Mouse (Mus musculus): ENCODE measurements around the gene Amhr2. TPM values are rescaled to one million over a fixed set of nuclear protein-coding genes. Genes with fewer than 3 reads are reported as not detected.

The Amhr2 gene
- polyA plus RNA-seq, 1 experiment from 2014 or later: 0.58 TPM

DNA sequence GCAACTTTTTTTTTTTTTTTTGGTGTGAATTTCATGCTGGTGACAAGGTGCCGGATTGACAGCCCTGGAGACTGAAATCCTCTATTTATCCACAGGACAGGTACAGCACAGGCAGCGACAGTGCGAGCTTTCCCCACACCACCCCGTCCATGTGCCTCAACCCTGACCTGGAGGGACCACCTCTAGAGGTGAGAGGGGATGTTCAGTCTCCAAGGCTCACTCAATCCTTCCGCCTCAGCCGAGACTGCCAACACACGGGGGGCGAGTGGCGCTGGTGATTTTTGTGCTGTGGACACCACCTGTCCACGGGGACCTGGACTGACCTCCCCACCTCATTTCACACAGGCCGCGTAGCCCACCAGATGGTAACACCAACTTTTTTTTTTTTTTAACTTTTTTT is 40.7 kb downstream of the Amhr2 start:
- Histone ChIP-seq H3K4me3 (replicated peaks; ENCODE audit: low read length) (no peak overlapping the region), H3K9me3 (ENCODE audit: control insufficient read depth, low read length) (no peaks in the 10 kb centered on the region), H3K4me2 (ENCODE audit: low read length) (no peak overlapping the region), H3K27ac (ENCODE audit: low read length) (no peak overlapping the region), H3K9ac (replicated peaks; ENCODE audit: low read depth, low read length) (no peak overlapping the region), H3K27me3 (replicated peaks; ENCODE audit: control insufficient read depth, insufficient read depth, low read length) (no peaks in the 10 kb centered on the region), H3K4me1 (replicated peaks; ENCODE audit: control insufficient read depth, insufficient read depth, low read length) (no peaks in the 10 kb centered on the region), H3K36me3 (ENCODE audit: control insufficient read depth, insufficient read depth) (peaks cover 49% of the 10 kb centered on the region)
- 91% methylated on average over 12 of the region's 12 CpGs for WGBS
- no peak for ATAC-seq

GRCm38 (mm10) chr15:102487664-102488063 is 42.5 kb downstream of the Amhr2 start:
- ATAC-seq: no peak
- H3K4me3 ChIP-seq (replicated peaks; ENCODE audit: low read length): no peak overlapping the region
- H3K36me3 ChIP-seq (ENCODE audit: control insufficient read depth, insufficient read depth): peaks cover 54% of the 10 kb centered on the region
- no peaks in the 10 kb centered on the region for H3K4me1 ChIP-seq (replicated peaks; ENCODE audit: control insufficient read depth, insufficient read depth, low read length)
- WGBS: 91% methylated on average over 1 of the region's 1 CpGs
- H3K9ac ChIP-seq (replicated peaks; ENCODE audit: low read depth, low read length): no peak overlapping the region
- H3K4me2 ChIP-seq (ENCODE audit: low read length): no peak overlapping the region
- H3K27ac ChIP-seq (ENCODE audit: low read length): no peak overlapping the region
- H3K27me3 ChIP-seq (replicated peaks; ENCODE audit: control insufficient read depth, insufficient read depth, low read length): no peaks in the 10 kb centered on the region
- H3K9me3 ChIP-seq (ENCODE audit: control insufficient read depth, low read length): no peaks in the 10 kb centered on the region

- WGBS: 88% methylated on average over 3 of the region's 3 CpGs
- no peak overlapping the region for H3K4me2 ChIP-seq (ENCODE audit: low read length)
- H3K27ac ChIP-seq (ENCODE audit: low read length): no peak overlapping the region
- H3K27me3 ChIP-seq (replicated peaks; ENCODE audit: control insufficient read depth, insufficient read depth, low read length): no peaks in the 10 kb centered on the region
- H3K4me1 ChIP-seq (replicated peaks; ENCODE audit: control insufficient read depth, insufficient read depth, low read length): no peaks in the 10 kb centered on the region
- H3K9ac ChIP-seq (replicated peaks; ENCODE audit: low read depth, low read length): no peak overlapping the region
- no peaks in the 10 kb centered on the region for H3K9me3 ChIP-seq (ENCODE audit: control insufficient read depth, low read length)
- ATAC-seq: no peak
- peaks cover 59% of the 10 kb centered on the region for H3K36me3 ChIP-seq (ENCODE audit: control insufficient read depth, insufficient read depth)
- no peak overlapping the region for H3K4me3 ChIP-seq (replicated peaks; ENCODE audit: low read length)
Measured at GRCm38 (mm10) chr15:102498322-102498721, 53.2 kb downstream of the Amhr2 start.

DNA sequence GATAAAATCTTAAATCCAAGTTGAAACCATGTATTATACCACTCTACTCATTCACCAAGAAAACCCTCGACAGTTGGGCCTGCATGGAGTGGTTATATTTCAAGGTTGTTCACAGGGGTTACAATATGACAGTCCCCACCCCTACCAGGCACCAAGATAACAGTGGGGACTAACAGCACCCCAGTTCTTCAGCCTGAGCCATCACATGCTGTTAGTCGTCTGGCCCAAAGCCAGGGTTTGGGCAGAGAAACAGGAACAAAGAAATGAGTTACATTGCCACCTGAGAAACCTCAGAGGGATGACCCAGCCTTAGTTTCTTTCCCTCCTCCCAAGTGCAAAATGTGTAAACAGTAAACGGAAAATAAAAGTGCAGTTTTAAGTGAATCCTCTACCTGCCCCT is 54.2 kb downstream of the Amhr2 start:
- H3K27me3 ChIP-seq (replicated peaks; ENCODE audit: control insufficient read depth, insufficient read depth, low read length): no peaks in the 10 kb centered on the region
- H3K9me3 ChIP-seq (ENCODE audit: control insufficient read depth, low read length): no peaks in the 10 kb centered on the region
- no peak overlapping the region for H3K27ac ChIP-seq (ENCODE audit: low read length)
- no peak for ATAC-seq
- H3K36me3 ChIP-seq (ENCODE audit: control insufficient read depth, insufficient read depth): peaks cover 62% of the 10 kb centered on the region
- H3K4me3 ChIP-seq (replicated peaks; ENCODE audit: low read length): no peak overlapping the region
- no peak overlapping the region for H3K4me2 ChIP-seq (ENCODE audit: low read length)
- no peaks in the 10 kb centered on the region for H3K4me1 ChIP-seq (replicated peaks; ENCODE audit: control insufficient read depth, insufficient read depth, low read length)
- H3K9ac ChIP-seq (replicated peaks; ENCODE audit: low read depth, low read length): no peak overlapping the region
- 72% methylated on average over 3 of the region's 3 CpGs for WGBS

DNA sequence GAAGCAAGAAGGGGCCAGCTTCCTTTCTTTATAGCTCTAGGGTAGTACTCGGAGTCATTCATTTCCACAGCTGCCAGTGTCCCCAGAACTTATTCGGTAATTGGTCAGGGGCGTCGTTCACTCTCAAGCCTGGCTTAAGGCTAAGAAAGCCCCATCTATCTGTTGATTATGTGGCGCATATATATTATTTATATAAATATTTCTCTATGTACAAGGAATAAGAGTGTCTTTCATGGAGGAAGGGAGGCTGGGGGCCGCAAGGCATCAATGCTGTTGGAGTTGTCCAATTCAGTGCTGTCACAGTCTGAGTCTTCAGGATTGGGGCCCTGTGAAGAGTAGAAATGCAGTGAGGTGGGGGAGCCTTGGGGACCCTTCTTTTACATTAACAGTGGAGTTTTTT is 54.7 kb downstream of the Amhr2 start:
- no peak for ATAC-seq
- Histone ChIP-seq H3K9me3 (ENCODE audit: control insufficient read depth, low read length) (no peaks in the 10 kb centered on the region), H3K27ac (ENCODE audit: low read length) (no peak overlapping the region), H3K36me3 (ENCODE audit: control insufficient read depth, insufficient read depth) (peaks cover 61% of the 10 kb centered on the region), H3K4me2 (ENCODE audit: low read length) (no peak overlapping the region), H3K4me3 (replicated peaks; ENCODE audit: low read length) (no peak overlapping the region), H3K27me3 (replicated peaks; ENCODE audit: control insufficient read depth, insufficient read depth, low read length) (no peaks in the 10 kb centered on the region), H3K9ac (replicated peaks; ENCODE audit: low read depth, low read length) (no peak overlapping the region), H3K4me1 (replicated peaks; ENCODE audit: control insufficient read depth, insufficient read depth, low read length) (no peaks in the 10 kb centered on the region)
- 91% methylated on average over 6 of the region's 6 CpGs for WGBS

GRCm38 (mm10) chr15:102500479-102500878 is 55.3 kb downstream of the Amhr2 start:
- no peak overlapping the region for H3K4me3 ChIP-seq (replicated peaks; ENCODE audit: low read length)
- H3K36me3 ChIP-seq (ENCODE audit: control insufficient read depth, insufficient read depth): peaks cover 61% of the 10 kb centered on the region
- no peaks in the 10 kb centered on the region for H3K4me1 ChIP-seq (replicated peaks; ENCODE audit: control insufficient read depth, insufficient read depth, low read length)
- no peak for ATAC-seq
- H3K27ac ChIP-seq (ENCODE audit: low read length): no peak overlapping the region
- H3K9me3 ChIP-seq (ENCODE audit: control insufficient read depth, low read length): no peaks in the 10 kb centered on the region
- no peaks in the 10 kb centered on the region for H3K27me3 ChIP-seq (replicated peaks; ENCODE audit: control insufficient read depth, insufficient read depth, low read length)
- 86% methylated on average over 5 of the region's 5 CpGs for WGBS
- no peak overlapping the region for H3K4me2 ChIP-seq (ENCODE audit: low read length)
- no peak overlapping the region for H3K9ac ChIP-seq (replicated peaks; ENCODE audit: low read depth, low read length)

GRCm38 (mm10) chr15:102501084-102501814 is 56.1 kb downstream of the Amhr2 start:
- Histone ChIP-seq H3K36me3 (ENCODE audit: control insufficient read depth, insufficient read depth) (peaks cover 59% of the 10 kb centered on the region), H3K27me3 (replicated peaks; ENCODE audit: control insufficient read depth, insufficient read depth, low read length) (no peaks in the 10 kb centered on the region), H3K4me2 (ENCODE audit: low read length) (no peak overlapping the region), H3K9me3 (ENCODE audit: control insufficient read depth, low read length) (no peaks in the 10 kb centered on the region), H3K4me1 (replicated peaks; ENCODE audit: control insufficient read depth, insufficient read depth, low read length) (no peaks in the 10 kb centered on the region), H3K27ac (ENCODE audit: low read length) (no peak overlapping the region), H3K4me3 (replicated peaks; ENCODE audit: low read length) (no peak overlapping the region), H3K9ac (replicated peaks; ENCODE audit: low read depth, low read length) (no peak overlapping the region)
- no peak for ATAC-seq
- WGBS: 88% methylated on average over 19 of the region's 19 CpGs

DNA sequence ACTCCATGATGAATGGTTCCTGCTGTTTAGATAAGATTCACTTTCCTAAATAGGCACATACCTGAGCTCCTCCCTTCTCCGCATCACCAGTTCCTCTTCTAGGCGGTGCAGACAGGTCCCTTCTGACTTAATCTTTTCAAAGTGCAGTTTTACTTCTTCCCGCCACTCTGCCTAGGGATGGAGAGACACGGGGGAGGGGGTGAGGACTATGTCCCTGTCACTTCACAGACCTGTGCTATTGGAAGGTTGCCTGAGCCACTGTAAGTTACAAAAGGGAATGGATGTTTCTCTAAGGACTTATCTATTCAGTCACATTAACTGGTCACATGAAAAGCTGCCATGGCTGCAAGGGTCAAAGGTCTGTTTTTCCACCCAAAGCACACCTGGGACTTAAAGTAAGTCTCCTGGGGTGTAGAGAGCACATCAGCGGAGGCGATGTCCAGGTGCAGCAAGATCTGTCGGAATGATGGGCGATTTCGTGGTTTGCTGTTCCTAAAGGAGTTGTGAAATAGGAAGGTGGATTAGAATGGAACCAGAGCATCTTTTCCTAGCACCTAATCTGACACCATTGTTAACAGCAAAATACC is 57.2 kb downstream of the Amhr2 start:
- Histone ChIP-seq H3K9me3 (ENCODE audit: control insufficient read depth, low read length) (no peaks in the 10 kb centered on the region), H3K27me3 (replicated peaks; ENCODE audit: control insufficient read depth, insufficient read depth, low read length) (no peaks in the 10 kb centered on the region), H3K4me3 (replicated peaks; ENCODE audit: low read length) (no peak overlapping the region), H3K9ac (replicated peaks; ENCODE audit: low read depth, low read length) (no peak overlapping the region), H3K4me1 (replicated peaks; ENCODE audit: control insufficient read depth, insufficient read depth, low read length) (no peaks in the 10 kb centered on the region), H3K4me2 (ENCODE audit: low read length) (no peak overlapping the region), H3K36me3 (ENCODE audit: control insufficient read depth, insufficient read depth) (peaks cover 59% of the 10 kb centered on the region), H3K27ac (ENCODE audit: low read length) (no peak overlapping the region)
- no peak for ATAC-seq
- 81% methylated on average over 9 of the region's 9 CpGs for WGBS

- no peak within 1 kb of the TSS for H3K27ac ChIP-seq (ENCODE audit: low read length)
- 0 out of 2 replicates have a peak, but pooled peaks cover 2% of the 10 kb centered on the region for H3K4me1 ChIP-seq (replicated peaks; ENCODE audit: control insufficient read depth, insufficient read depth, low read length)
- no peaks in the 10 kb centered on the region for H3K27me3 ChIP-seq (replicated peaks; ENCODE audit: control insufficient read depth, insufficient read depth, low read length)
- H3K9ac ChIP-seq (replicated peaks; ENCODE audit: low read depth, low read length): no peak within 1 kb of the TSS
- no peaks in the 10 kb centered on the region for H3K9me3 ChIP-seq (ENCODE audit: control insufficient read depth, low read length)
- no peak within 1 kb of the TSS for H3K4me2 ChIP-seq (ENCODE audit: low read length)
- H3K4me3 ChIP-seq (replicated peaks; ENCODE audit: low read length): no peak within 1 kb of the TSS
- 85% methylated on average over 1 of the region's 1 CpGs for WGBS
- peaks cover 57% of the 10 kb centered on the region for H3K36me3 ChIP-seq (ENCODE audit: control insufficient read depth, insufficient read depth)
- ATAC-seq: no peak
Measured at GRCm38 (mm10) chr15:102503447-102503846, 58.3 kb downstream of the Amhr2 start, which contains the start of gene Gm10337. TSS of gene Gm10337 (plus strand) at chr15:102503722.

Measured in forebrain, embryonic 16.5 days (tissue).